Mouse (Mus musculus): ENCODE results near the gene Zdhhc17.

GRCm38 (mm10) chr10:111011226-111011765 is 1.4 kb upstream of the Zdhhc17 start:
- TF ChIP-seq CTCF (conservative IDR thresholded peaks at IDR 0.05; ENCODE audit: low read length) (no peak), POU5F1 (IDR thresholded peaks at IDR 0.05; ENCODE audit: borderline replicate concordance, low read length) (no peak), NANOG (IDR thresholded peaks at IDR 0.05; ENCODE audit: borderline replicate concordance, low read length) (no peak)
